Mouse (Mus musculus) heart, adult 8-10 months (tissue): Measurements from ENCODE around the gene Vmn2r15. TPM values are rescaled to one million over a fixed set of nuclear protein-coding genes. Genes with fewer than 3 reads are reported as not detected.

Source experiments
- DNase-seq: peaks from one replicate; pipeline ENCODE4 v3.0.0; 2022; ENCODE audit warnings: low spot score
- total RNA-seq, 4 experiments: library from RNA; stranded (reverse); gene quantifications; 2 replicates each; pipeline ENCODE4 v1.2.4; 2022

The Vmn2r15 gene
- total RNA-seq, result not detected

DNA sequence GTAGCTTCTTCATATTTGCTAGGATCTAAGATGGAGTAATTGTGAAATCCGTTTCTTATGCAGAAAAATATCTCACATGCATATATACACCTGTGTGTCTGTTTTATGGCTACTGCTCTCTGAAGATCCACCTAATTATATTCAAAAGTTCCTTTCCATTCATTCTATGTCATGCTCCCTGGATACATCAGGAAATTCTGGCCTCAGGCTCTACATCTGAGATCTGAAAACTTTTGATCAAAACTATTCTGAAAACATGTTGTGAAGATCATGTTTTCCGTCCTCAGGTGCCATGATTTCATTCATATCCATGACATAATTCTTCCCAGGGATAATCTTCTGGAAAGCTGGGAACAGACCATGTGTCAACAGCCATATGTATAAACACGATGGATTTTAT, at the start of gene Vmn2r15:
Gene Vmn2r15 (minus strand): TSS at position 101 of the 400 bp plus-strand sequence.
- DNase-seq, result no peak

- DNase-seq, result no peak
Observed at GRCm38 (mm10) chr5:109329862-109330261, 32.4 kb upstream of the Vmn2r15 start, which contains the start of gene Vmn2r16. TSS of gene Vmn2r16 (plus strand) at chr5:109330162.

- DNase-seq, result peak; percentile 19
Observed at GRCm38 (mm10) chr5:109294655-109295054, 2.8 kb downstream of the Vmn2r15 start.

Other genes starting within 250 kb of the Vmn2r15 start
- not detected for gene Vmn2r11, start 238.1 kb downstream of the Vmn2r15 start, total RNA-seq
- not detected for gene Vmn2r12, start 199.7 kb downstream of the Vmn2r15 start, total RNA-seq
- gene Vmn2r13, start 105.4 kb downstream of the Vmn2r15 start, total RNA-seq, result not detected
- gene Vmn2r14, start 72.9 kb downstream of the Vmn2r15 start, total RNA-seq, result not detected
- gene Vmn2r16, start 32.5 kb upstream of the Vmn2r15 start, total RNA-seq, result not detected
- gene Vmn2r17, start 122.0 kb upstream of the Vmn2r15 start, total RNA-seq, result not detected